Mouse (Mus musculus) monocyte, adult 2 months (primary cell): ENCODE results near the gene Sdhd.
"Not testable (repeated sequence)": the region's sequence is repeated elsewhere in the genome, so short reads cannot be mapped to it uniquely, and the experiment has no call there.

Experiments
- DNase-seq, 2 experiments: peaks; one replicate each; pipeline ENCODE4 v3.0.0; 2022; ENCODE audit warnings: low spot score in 2 of 2, low read depth in 1 of 2

The Sdhd gene

DNA sequence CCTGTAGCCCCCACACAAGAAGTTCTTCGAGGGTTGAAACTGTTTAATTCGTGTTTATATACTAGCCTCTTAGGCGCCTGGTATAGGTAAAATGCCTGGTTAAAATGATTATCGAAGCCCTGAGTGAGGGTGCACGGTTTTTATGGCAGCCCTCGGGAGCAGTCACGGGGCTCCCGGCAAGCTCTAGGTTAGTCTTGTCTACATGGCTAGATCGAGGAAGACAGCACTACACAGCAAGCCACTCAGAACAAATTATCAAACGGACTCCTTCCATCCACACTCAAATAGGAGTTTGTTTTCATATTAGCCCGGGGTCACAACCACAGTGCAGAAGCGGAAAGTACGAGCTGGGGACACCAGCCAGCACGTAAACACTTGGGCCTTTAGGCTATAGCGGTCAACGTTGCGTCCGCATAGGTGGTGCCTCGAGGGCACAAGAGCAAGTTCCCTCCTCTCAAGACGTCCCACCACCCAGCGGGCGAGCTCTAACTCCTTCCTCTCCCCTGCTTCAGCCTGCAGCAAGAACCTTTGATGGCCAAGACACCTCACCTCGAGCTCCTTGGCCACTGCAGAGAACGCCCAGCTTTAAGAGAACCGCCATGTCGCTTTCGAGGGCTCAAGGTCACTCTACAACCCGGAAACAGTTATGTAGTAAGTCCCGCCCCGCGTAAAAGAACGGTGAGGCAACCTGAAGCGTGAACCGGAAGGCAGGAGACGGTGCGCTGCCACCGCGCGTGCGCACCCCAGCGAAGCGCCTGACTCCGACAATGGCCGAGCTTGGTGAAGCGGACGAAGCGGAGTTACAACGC is at the start of gene Sdhd, which contains the start of gene Timm8b:
TSS of gene Sdhd (minus strand) at position 624 of the 809 bp plus-strand sequence.
TSS of gene Timm8b (plus strand) at position 722 of the 809 bp plus-strand sequence.
- DNase-seq, result peak; percentile 89 to 90

- DNase-seq, result no peak
These were observed 46.9 kb upstream of the Sdhd start for GRCm38 (mm10) chr9:50650503-50650902.

- DNase-seq, result no peak
These were observed 43.3 kb upstream of the Sdhd start for GRCm38 (mm10) chr9:50646826-50647370.

- no peak for DNase-seq
These were observed 30.7 kb upstream of the Sdhd start for GRCm38 (mm10) chr9:50634270-50634669.

DNA sequence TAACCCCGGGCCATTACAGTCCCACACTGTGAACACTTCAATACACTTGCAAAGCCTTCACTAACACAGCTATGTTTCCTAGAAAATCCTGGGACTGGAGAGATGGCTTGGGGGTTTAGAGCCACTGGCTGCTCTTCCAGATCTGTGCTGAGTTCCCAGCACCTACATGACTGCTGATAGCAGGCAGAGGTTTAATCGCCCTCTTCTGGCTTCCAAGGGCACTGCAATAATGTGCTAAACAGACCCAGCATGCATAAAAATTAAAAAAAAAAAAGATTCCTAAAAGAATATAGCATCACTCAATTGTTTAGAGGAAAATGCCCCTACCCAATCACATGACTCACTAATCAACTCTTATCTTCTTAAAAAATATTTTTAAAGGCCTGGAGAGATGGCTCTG is 29.4 kb upstream of the Sdhd start:
- no peak for DNase-seq

- DNase-seq, result no peak
These were observed 28.5 kb upstream of the Sdhd start for GRCm38 (mm10) chr9:50632016-50632688.

DNA sequence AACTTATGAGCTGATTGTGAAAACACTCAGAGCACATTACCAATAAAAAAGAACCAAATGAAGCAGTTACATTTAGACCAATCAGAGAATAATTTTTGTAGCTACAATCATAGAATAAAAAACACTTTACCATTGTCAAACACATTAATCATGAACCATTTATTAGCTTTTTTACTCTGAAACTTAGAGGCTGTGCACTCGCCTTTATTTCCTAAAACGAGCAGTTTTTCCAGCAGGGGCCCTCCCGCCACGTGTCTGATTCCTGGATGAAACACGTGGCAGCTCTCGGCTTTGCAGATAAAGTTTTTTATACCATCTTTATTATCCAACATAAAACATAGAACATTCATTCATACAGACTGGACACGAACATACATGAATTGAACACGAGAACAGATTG is 27.3 kb upstream of the Sdhd start:
- DNase-seq, result not testable (repeated sequence)

DNA sequence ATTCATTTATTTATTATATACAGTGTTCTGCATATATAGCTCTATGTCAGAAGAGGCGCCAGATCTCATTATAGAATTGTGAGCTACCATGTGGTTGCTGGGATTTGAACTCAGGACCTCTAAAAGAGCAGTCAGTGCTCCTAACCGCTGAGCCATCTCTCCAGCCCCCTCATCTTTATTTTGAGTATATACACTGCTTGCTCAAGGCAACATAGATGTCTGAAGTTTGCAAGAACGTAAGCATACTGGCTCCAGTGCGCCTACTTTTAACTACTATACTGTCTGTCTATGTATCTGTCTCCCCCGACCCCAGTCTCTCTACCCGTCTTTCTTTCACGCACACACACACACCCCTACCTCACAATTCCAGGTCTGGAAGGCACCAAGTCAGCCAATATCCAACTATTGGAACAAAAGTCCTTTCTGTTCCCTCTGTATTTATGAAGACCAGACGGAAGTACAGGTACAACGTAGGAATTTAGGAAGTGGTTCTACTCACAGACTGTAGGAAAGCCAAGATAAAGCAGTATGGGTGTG is 14.2 kb upstream of the Sdhd start:
- DNase-seq, result no peak

GRCm38 (mm10) chr9:50616766-50617603 is 13.4 kb upstream of the Sdhd start, which contains the start of the genes Pih1d2 and Nkapd1:
Pih1d2 (plus strand) TSS chr9:50617321.
Nkapd1 (minus strand) TSS chr9:50617464.
- DNase-seq, result peak; percentile 65 to 85

DNA sequence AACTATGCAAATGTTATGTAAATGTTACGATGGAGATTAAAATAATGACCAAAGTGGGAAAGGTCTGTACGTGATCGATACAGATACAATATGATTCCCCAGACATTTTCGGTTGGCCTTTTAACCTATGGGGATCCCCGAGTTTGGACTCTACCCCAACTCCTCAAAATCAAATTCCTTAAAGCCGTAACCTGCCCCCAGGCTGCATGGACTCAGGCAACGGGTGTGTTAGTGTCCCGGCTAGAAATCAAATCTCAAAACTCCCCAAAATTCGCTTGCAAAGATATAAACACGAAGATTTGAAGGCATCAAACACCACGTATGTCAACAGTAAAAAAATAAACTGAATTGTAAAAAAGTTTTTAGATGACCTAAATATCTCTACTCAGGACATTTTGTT is 12.5 kb upstream of the Sdhd start:
- no peak for DNase-seq

DNA sequence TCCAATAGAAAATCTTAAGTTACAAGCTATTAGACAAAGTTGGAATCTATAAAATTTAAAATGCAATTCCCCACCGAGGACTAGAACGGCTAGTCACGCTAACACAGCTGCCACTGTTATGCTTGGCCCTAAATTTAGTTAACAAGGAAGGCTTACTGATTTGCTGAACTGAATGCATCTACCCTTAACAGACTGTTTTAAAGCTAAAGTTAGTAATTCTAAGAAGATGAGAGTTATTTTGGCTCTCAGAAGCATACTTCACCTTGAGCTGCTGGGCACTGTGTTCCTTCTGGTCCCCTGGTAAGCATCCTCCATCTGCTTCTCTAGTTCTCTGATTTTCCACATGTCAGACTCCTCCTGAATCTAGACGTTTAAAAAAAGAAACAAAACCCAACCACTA is 8.5 kb upstream of the Sdhd start:
- DNase-seq, result no peak

GRCm38 (mm10) chr9:50604338-50604737 is 726 bp upstream of the Sdhd start:
- no peak for DNase-seq

DNA sequence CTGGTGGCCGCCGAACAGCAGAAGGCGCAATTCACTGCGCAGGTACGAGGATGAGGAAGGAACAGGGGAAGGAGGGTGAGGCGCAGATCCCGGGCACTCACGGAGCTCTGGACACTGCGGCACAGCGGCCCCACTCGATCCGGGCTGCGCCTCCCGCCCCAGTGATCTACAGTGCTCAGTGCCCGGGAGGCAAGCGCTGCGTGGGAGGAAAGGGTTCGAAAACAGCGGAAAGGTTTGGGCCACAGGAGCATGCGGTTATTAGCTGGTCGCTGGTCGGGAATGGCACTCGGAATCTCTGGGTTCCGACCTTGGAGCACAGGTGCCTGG is 349 bp upstream of the Sdhd start:
- no peak for DNase-seq

GRCm38 (mm10) chr9:50602055-50602845 is 1.4 kb downstream of the Sdhd start:
- DNase-seq, result no peak

DNA sequence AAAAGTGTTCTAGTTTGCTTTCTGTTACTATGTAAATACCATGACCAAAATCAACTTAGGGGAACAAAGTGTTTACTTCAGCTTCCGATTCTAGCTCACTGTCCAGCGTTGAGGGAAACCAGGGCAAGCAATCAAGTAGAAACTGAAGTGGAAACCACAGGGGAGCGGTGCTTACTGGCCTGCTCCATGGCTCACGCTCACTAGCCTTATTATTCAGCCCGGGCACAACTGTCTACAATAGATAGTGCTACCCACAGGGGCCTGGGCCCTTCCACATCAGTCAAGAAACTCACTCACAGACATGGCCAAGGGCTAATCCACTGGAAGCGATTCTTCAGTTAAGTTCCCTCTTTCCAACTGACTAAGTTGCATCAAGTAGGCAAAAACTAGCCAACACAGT is 2.1 kb downstream of the Sdhd start:
- DNase-seq, result no peak

DNA sequence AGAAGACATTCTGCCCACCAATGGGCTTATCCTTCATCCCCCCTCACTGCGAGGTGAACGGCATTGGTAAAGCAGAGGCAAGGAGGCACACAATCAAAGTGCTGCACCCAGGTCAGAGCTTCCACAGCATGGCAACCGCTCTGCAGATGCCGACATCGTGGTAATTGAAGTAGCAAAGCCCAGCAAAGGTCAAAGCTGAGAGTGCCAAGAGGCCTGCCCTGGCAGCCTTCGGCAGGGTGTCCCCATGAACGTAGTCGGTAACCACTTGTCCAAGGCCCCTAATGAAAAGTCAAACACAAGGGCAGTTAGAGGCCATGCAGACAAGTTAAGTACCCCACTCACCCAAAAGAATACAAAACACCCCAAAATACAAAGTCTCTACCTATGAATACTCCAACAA is 6.6 kb downstream of the Sdhd start:
- no peak for DNase-seq

- DNase-seq, result no peak
These were observed 8.7 kb downstream of the Sdhd start for GRCm38 (mm10) chr9:50594794-50595417.

- peak in 1 of 2 experiments; percentile 36 for DNase-seq
These were observed 10.1 kb downstream of the Sdhd start for GRCm38 (mm10) chr9:50593544-50593943.

- DNase-seq, result peak; percentile 37 to 48
These were observed 10.7 kb downstream of the Sdhd start for GRCm38 (mm10) chr9:50592955-50593354.
